In the genomic region with DNA sequence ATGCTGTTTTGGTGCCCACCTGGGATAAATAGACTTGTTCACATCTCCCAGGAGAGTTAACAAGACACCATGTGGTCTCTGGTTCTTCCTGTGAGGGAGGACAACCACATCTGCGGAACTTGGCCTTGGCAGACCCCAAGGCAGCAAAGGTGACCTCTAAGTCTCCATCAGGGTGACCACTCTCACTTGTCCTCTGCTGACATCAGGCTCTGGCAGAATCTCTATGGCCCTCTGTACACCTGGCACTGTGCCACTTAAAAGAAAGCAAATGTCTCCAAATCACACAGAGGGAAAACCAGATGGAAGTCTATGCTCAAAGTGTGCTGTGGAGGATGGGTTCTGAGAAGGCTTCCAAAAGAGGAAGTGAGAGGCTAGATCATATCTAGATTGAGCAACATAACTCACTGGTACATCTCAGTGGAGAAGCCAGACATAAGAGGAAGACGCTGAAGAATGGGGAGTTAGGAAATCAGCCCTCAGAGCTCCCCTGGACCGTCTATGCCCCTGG, we compare ENCODE assay signal across 12 mouse cellular contexts. TPM values are rescaled to one million over a fixed set of nuclear protein-coding genes. Genes with fewer than 3 reads are reported as not detected.
DNase-seq lines count a peak whose midpoint lies in the region; ATAC-seq lines count a peak whose summit lies in the region.
"Had no signal": no experiment of that assay in that cellular context is flagged by ENCODE, and none has a peak within 500 bp of the region (broad histone marks: within the 10 kb centered on the region; RNA-seq: fewer than 3 reads in every experiment).

No protein-coding gene starts in this region.

- no peaks in the 10 kb centered on the region for H3K4me1 ChIP-seq in kidney, embryonic 15.5 days
- H3K4me1 ChIP-seq in neural tube, embryonic 15.5 days, result no peaks in the 10 kb centered on the region
- H3K4me1 ChIP-seq in midbrain, embryonic 10.5 days, result no peaks in the 10 kb centered on the region
- H3K4me1 ChIP-seq: embryonic facial prominence, embryonic 13.5 days; limb, embryonic 10.5 days had no signal

- H3K4me3 ChIP-seq in kidney, embryonic 15.5 days (replicated peaks), result no peak overlapping the region
- no peak overlapping the region for H3K4me3 ChIP-seq in neural tube, embryonic 15.5 days (replicated peaks)
- no peak overlapping the region for H3K4me3 ChIP-seq in midbrain, embryonic 10.5 days
- H3K4me3 ChIP-seq: embryonic facial prominence, embryonic 13.5 days; limb, embryonic 10.5 days had no signal

- no peaks in the 10 kb centered on the region for H3K36me3 ChIP-seq in kidney, embryonic 15.5 days
- no peaks in the 10 kb centered on the region for H3K36me3 ChIP-seq in neural tube, embryonic 15.5 days
- H3K36me3 ChIP-seq in midbrain, embryonic 10.5 days, result no peaks in the 10 kb centered on the region
- H3K36me3 ChIP-seq: embryonic facial prominence, embryonic 13.5 days; limb, embryonic 10.5 days had no signal

- H3K4me2 ChIP-seq in kidney, embryonic 15.5 days, result no peak overlapping the region
- no peak overlapping the region for H3K4me2 ChIP-seq in neural tube, embryonic 15.5 days
- H3K4me2 ChIP-seq: embryonic facial prominence, embryonic 13.5 days had no signal

- 63% methylated on average over 3 of the region's 3 CpGs for WGBS in kidney, embryonic 15.5 days
- WGBS in neural tube, embryonic 15.5 days, result 78% methylated on average over 3 of the region's 3 CpGs
- 84% methylated on average over 3 of the region's 3 CpGs for WGBS in midbrain, embryonic 10.5 days

- ATAC-seq in kidney, embryonic 15.5 days (replicated peaks; ENCODE audit: low FRiP score), result no peak
- peak; percentile 94 for ATAC-seq in megakaryocyte progenitor cell, adult 5-6 weeks (replicated peaks; ENCODE audit: poor library complexity)
- ATAC-seq in neural tube, embryonic 15.5 days (ENCODE audit: low FRiP score), result no peak
- ATAC-seq: midbrain, embryonic 16.5 days; Patski had no signal

- peak; percentile 47 for DNase-seq in kidney, postnatal 10 days
- DNase-seq in ES-CJ7 (ENCODE audit: low read depth, low spot score), result peak; percentile 1
- peak; percentile 37 for DNase-seq in c-Kit-positive CD71-negative TER-119-negative erythroid progenitor cells, embryonic 14.5 days (ENCODE audit: low read depth)
- no peak for DNase-seq in c-Kit-positive CD71-positive TER-119-positive erythroid progenitor cells, embryonic 14.5 days (ENCODE audit: low spot score)
- DNase-seq in midbrain, embryonic 10.5 days (ENCODE audit: low spot score), result no peak

- no peak overlapping the region for H3K27ac ChIP-seq in kidney, embryonic 15.5 days
- H3K27ac ChIP-seq in neural tube, embryonic 15.5 days (replicated peaks), result no peak overlapping the region
- no peak overlapping the region for H3K27ac ChIP-seq in midbrain, embryonic 10.5 days (replicated peaks)
- H3K27ac ChIP-seq: embryonic facial prominence, embryonic 13.5 days; limb, embryonic 10.5 days had no signal

- no peaks in the 10 kb centered on the region for H3K9me3 ChIP-seq in kidney, embryonic 15.5 days (replicated peaks)
- no peaks in the 10 kb centered on the region for H3K9me3 ChIP-seq in neural tube, embryonic 15.5 days (replicated peaks)
- no peaks in the 10 kb centered on the region for H3K9me3 ChIP-seq in midbrain, embryonic 10.5 days (replicated peaks)
- H3K9me3 ChIP-seq: embryonic facial prominence, embryonic 13.5 days; limb, embryonic 10.5 days had no signal

- no peaks in the 10 kb centered on the region for H3K27me3 ChIP-seq in kidney, embryonic 15.5 days
- H3K27me3 ChIP-seq in neural tube, embryonic 15.5 days (replicated peaks), result no peaks in the 10 kb centered on the region
- no peaks in the 10 kb centered on the region for H3K27me3 ChIP-seq in midbrain, embryonic 10.5 days (ENCODE audit: low read depth, poor library complexity, severe bottlenecking)
- H3K27me3 ChIP-seq: embryonic facial prominence, embryonic 13.5 days; Patski had no signal

- H3K9ac ChIP-seq in kidney, embryonic 15.5 days, result no peak overlapping the region
- H3K9ac ChIP-seq in neural tube, embryonic 15.5 days (replicated peaks), result no peak overlapping the region
- H3K9ac ChIP-seq: embryonic facial prominence, embryonic 13.5 days had no signal

RNA-seq across cellular contexts. Expression of gene Cyp4f18, which starts 1.2 kb away (rescaled TPM):
- 0.82 and 1.3 TPM in 2 replicates for polyA plus RNA-seq in kidney, embryonic 15.5 days (2015; fragmentation: Nextera tagmentation; extraction: Ambion mirVana)
- 6.5 and 10.8 TPM in 2 replicates for total RNA-seq in megakaryocyte progenitor cell, adult 5-6 weeks (2015)
- total RNA-seq in megakaryocyte progenitor cell, adult 5-6 weeks (2017), result 2.0 and 5.6 TPM in 2 replicates
- 1.2 and 1.3 TPM in 2 replicates for polyA plus RNA-seq in neural tube, embryonic 15.5 days (2015; fragmentation: Nextera tagmentation; extraction: Ambion mirVana)
- 0.32 and 0.36 TPM in 2 replicates for polyA plus RNA-seq in midbrain, embryonic 10.5 days (2016; fragmentation: Nextera tagmentation; extraction: Ambion mirVana)
- polyA plus RNA-seq: Patski had no signal

RNA-seq across cellular contexts. Expression of gene Olfr372, which starts 32.8 kb away (rescaled TPM):
- polyA plus RNA-seq in kidney, embryonic 15.5 days (2015; fragmentation: Nextera tagmentation; extraction: Ambion mirVana), result not detected in 2 replicates
- not detected in 2 replicates for total RNA-seq in megakaryocyte progenitor cell, adult 5-6 weeks (2015)
- not detected in 2 replicates for total RNA-seq in megakaryocyte progenitor cell, adult 5-6 weeks (2017)
- not detected in 2 replicates for polyA plus RNA-seq in neural tube, embryonic 15.5 days (2015; fragmentation: Nextera tagmentation; extraction: Ambion mirVana)
- polyA plus RNA-seq in midbrain, embryonic 10.5 days (2016; fragmentation: Nextera tagmentation; extraction: Ambion mirVana), result not detected in 2 replicates
- polyA plus RNA-seq: embryonic facial prominence, embryonic 13.5 days; limb, embryonic 10.5 days; midbrain, embryonic 16.5 days; Patski had no signal

RNA-seq across cellular contexts. Expression of gene Zfp961, which starts 57.4 kb away (rescaled TPM):
- polyA plus RNA-seq in kidney, embryonic 15.5 days (2015; fragmentation: Nextera tagmentation; extraction: Ambion mirVana), result 26.4 and 26.5 TPM in 2 replicates
- 38.2 and 39.2 TPM in 2 replicates for total RNA-seq in megakaryocyte progenitor cell, adult 5-6 weeks (2015)
- 16.1 and 27.8 TPM in 2 replicates for total RNA-seq in megakaryocyte progenitor cell, adult 5-6 weeks (2017)
- polyA plus RNA-seq in neural tube, embryonic 15.5 days (2015; fragmentation: Nextera tagmentation; extraction: Ambion mirVana), result 13.8 and 19.4 TPM in 2 replicates
- 24.4 and 26.6 TPM in 2 replicates for polyA plus RNA-seq in midbrain, embryonic 10.5 days (2016; fragmentation: Nextera tagmentation; extraction: Ambion mirVana)

Comparison
In these comparisons a context has a peak if more than half of its experiments do, and no peak if none do; other contexts are left out.
1. DNase-seq: peak in kidney, postnatal 10 days (single experiment), ES-CJ7 (single experiment) and c-Kit-positive CD71-negative TER-119-negative erythroid progenitor cells, embryonic 14.5 days (single experiment); none in c-Kit-positive CD71-positive TER-119-positive erythroid progenitor cells, embryonic 14.5 days (single experiment) and midbrain, embryonic 10.5 days (single experiment).